Mouse (Mus musculus): ENCODE results near the gene Btbd2.

The Btbd2 gene

DNA sequence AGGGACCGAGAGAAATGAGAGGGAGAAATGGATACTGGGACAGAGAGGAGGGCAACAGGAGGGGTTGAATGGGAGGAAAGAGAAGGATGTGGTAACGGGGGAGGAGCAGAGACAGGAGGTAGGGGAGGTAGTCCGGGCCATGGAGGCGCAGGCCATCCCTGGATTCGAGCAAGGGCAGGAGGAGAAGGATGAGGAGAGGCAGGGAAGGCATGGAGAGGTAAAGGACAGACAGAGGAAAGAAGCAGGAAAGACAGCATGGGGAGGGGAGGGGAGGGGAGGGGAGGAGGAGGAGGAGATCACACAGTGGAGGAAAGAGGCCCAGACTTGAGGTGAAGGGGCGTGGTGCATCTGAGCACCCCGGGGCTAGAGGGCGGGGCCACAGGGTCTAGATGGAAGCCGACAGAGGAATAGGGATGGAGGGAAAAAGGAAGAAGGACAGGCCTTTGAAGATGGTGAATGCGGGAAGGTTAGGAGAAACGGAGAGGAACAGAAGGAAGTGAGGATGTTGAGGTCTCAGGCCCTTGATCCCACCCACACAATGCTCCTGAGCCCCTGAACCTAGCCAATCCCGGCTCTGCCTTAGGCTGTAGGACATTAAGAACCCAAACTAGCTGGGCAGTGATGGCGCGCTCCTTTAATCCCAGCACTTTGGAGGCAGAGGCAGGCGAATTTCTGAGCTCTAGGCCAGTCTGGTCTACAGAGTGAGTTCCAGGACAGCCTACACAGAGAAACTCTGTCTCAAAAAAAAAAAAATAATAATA, at the start of gene Btbd2:
Btbd2 (minus strand) TSS at position 209 of the 761 bp plus-strand sequence.
- in situ Hi-C loops (cut with MboI, MseI): no loop called here

- in situ Hi-C loops (cut with MboI, MseI): no loop called here
Observed at GRCm38 (mm10) chr10:80705479-80705878, 48.6 kb upstream of the Btbd2 start.

GRCm38 (mm10) chr10:80705033-80705432, 48.2 kb upstream of the Btbd2 start:
- in situ Hi-C loops (cut with MboI, MseI): no loop called here

GRCm38 (mm10) chr10:80704418-80704817, 47.5 kb upstream of the Btbd2 start:
- in situ Hi-C loops (cut with MboI, MseI): loop anchor here (5.0 kb wide), 1 partner anchor 33 kb away; no protein-coding TSS in a partner anchor

- in situ Hi-C loops (cut with MboI, MseI): loop anchor here (5.0 kb wide), 1 partner anchor 34 kb away; no protein-coding TSS in a partner anchor
Observed at GRCm38 (mm10) chr10:80703643-80704042, 46.8 kb upstream of the Btbd2 start.

- in situ Hi-C loops (cut with MboI, MseI): loop anchor here (5.0 kb wide), 1 partner anchor 35 kb away; no protein-coding TSS in a partner anchor
Observed at GRCm38 (mm10) chr10:80702536-80703390, 45.9 kb upstream of the Btbd2 start.

DNA sequence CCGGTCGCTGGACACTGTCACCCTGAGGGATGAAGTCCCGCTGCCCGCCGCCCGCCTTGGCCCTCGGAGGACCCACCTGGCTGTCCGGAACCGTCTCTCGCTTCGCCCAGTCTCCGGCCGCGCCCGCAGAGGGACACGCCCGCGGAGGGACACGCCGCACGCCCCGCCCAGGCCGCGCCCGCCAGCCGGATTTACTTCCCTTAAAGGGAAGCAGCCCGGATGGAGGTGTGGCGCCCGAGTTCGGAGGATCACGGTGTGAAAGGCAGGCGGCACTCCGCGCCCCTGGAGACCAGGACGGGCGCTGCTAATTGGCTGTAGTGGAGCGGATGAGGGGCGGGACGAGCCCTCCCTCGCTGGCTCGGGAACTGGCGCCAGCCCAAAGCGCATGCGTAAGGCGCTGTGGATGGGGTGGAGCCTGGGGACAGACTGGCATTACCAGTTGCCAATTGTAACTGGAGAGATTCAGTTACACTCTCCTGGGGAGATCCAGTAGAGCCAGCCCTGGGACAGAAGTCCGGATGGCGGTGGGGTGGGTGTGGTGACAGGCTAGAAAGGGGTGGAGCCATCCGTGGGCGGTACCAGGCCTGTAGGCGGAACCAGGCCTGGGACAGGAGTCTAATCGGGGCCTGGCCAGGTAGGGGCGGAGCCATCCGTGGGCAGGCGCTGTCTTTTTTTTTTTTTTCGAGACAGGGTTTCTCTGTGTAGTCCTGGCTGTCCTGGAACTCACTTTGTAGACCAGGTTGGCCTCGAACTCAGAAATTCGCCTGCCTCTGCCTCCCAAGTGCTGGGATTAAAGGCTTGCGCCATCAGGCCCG, 45.1 kb upstream of the Btbd2 start, which contains the start of the genes Mob3a and Izumo4:
Mob3a (minus strand) TSS at position 257 of the 815 bp plus-strand sequence.
Izumo4 (plus strand) TSS at position 464 of the 815 bp plus-strand sequence.
- in situ Hi-C loops (cut with MboI, MseI): loop anchor here (5.0 kb wide), 1 partner anchor 35 kb away; no protein-coding TSS in a partner anchor

- in situ Hi-C loops (cut with MboI, MseI): loop anchor here (5.0 kb wide), 1 partner anchor 37 kb away; no protein-coding TSS in a partner anchor
Observed at GRCm38 (mm10) chr10:80700732-80701131, 43.9 kb upstream of the Btbd2 start.

- in situ Hi-C loops (cut with MboI, MseI): loop anchor here (5.0 kb wide), 1 partner anchor 37 kb away; no protein-coding TSS in a partner anchor
Observed at GRCm38 (mm10) chr10:80700038-80700504, 43.2 kb upstream of the Btbd2 start.

GRCm38 (mm10) chr10:80698605-80699004, 41.7 kb upstream of the Btbd2 start:
- in situ Hi-C loops (cut with MboI, MseI): no loop called here

DNA sequence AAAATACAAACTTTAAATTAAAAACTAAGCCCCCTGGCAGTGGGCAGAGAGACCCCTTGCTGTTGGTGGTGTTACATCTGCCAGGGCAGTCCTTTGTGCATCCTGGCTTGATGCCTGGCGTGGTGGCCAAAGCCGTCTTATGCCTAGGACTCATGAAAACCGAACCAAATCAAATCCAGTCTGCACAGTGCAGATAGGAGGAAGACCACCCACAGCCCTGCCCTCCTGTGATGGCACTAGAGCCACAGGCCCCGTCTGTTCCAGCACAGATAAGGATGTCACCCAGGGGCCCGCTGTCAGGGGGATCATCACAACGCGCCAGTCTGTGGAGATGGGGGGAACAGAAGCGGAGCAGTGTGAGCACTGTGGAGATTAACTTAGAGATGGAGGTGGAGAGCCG, 40.9 kb upstream of the Btbd2 start:
- in situ Hi-C loops (cut with MboI, MseI): no loop called here

GRCm38 (mm10) chr10:80697393-80697787, 40.5 kb upstream of the Btbd2 start:
- in situ Hi-C loops (cut with MboI, MseI): no loop called here

GRCm38 (mm10) chr10:80696502-80697392, 39.9 kb upstream of the Btbd2 start:
- in situ Hi-C loops (cut with MboI, MseI): no loop called here

GRCm38 (mm10) chr10:80695801-80696501, 39.1 kb upstream of the Btbd2 start:
- in situ Hi-C loops (cut with MboI, MseI): no loop called here

GRCm38 (mm10) chr10:80695186-80695585, 38.3 kb upstream of the Btbd2 start:
- in situ Hi-C loops (cut with MboI, MseI): no loop called here

GRCm38 (mm10) chr10:80694159-80694938, 37.5 kb upstream of the Btbd2 start:
- in situ Hi-C loops (cut with MboI, MseI): no loop called here

GRCm38 (mm10) chr10:80693401-80694045, 36.7 kb upstream of the Btbd2 start:
- in situ Hi-C loops (cut with MboI, MseI): no loop called here
